Mouse (Mus musculus) subcutaneous adipose tissue, adult 2 months (tissue): ENCODE results near the gene Cables2. TPM values are rescaled to one million over a fixed set of nuclear protein-coding genes. Genes with fewer than 3 reads are reported as not detected.

Source experiments
- polyA plus RNA-seq: library from polyadenylated mRNA; depleted of rRNA; stranded (reverse); fragments of >200 nt; gene quantifications from 2 replicates; pipeline ENCODE4 v1.2.3, GENCODE M21; 2012; ENCODE audit warnings: low replicate concordance; rRNA removed

Cables2 gene
- 31.9 and 43.6 TPM in 2 replicates for polyA plus RNA-seq

GRCm38 (mm10) chr2:180273394-180274244 is at the start of gene Cables2:
Gene Cables2 (minus strand): TSS chr2:180273496.

GRCm38 (mm10) chr2:180289440-180290108 is 16.3 kb upstream of the Cables2 start, which contains the start of gene Rbbp8nl:
Gene Rbbp8nl (minus strand): TSS chr2:180289879.

GRCm38 (mm10) chr2:180257001-180257521 is 16.2 kb downstream of the Cables2 start, which contains the start of gene Rps21:
Gene Rps21 (plus strand): TSS chr2:180257377.

GRCm38 (mm10) chr2:180225762-180226378 is 47.4 kb downstream of the Cables2 start, which contains the start of gene Lama5:
Gene Lama5 (minus strand): TSS chr2:180225859.

Other genes starting within 250 kb of the Cables2 start
- gene Lsm14b, start 248.5 kb downstream of the Cables2 start, polyA plus RNA-seq: 26.9 and 51.0 TPM in 2 replicates
- 151 and 180 TPM in 2 replicates for gene Psma7, start 231.1 kb downstream of the Cables2 start, polyA plus RNA-seq
- gene Ss18l1, start 231.0 kb downstream of the Cables2 start, polyA plus RNA-seq: 6.6 and 8.6 TPM in 2 replicates
- gene Mtg2, start 202.9 kb downstream of the Cables2 start, polyA plus RNA-seq: 22.5 and 26.8 TPM in 2 replicates
- not detected in 2 replicates for gene Hrh3, start 169.0 kb downstream of the Cables2 start, polyA plus RNA-seq
- gene Osbpl2, start 154.2 kb downstream of the Cables2 start, polyA plus RNA-seq: 28.5 and 35.1 TPM in 2 replicates
- gene Adrm1, start 102.0 kb downstream of the Cables2 start, polyA plus RNA-seq: 113 and 131 TPM in 2 replicates
- gene Lama5, start 47.6 kb downstream of the Cables2 start, polyA plus RNA-seq: 65.2 and 108 TPM in 2 replicates
- gene Rps21, start 16.1 kb downstream of the Cables2 start, polyA plus RNA-seq: 1,598 and 4,384 TPM in 2 replicates
- gene Rbbp8nl, start 16.4 kb upstream of the Cables2 start, polyA plus RNA-seq: 1.9 TPM in 1 of 2 replicates, not detected in the other
- gene Gata5, start 61.2 kb upstream of the Cables2 start, polyA plus RNA-seq: 0.64 and 2.2 TPM in 2 replicates
- 0.57 and 3.6 TPM in 2 replicates for gene Slco4a1, start 182.7 kb upstream of the Cables2 start, polyA plus RNA-seq
- not detected in 2 replicates for gene Ntsr1, start 226.5 kb upstream of the Cables2 start, polyA plus RNA-seq